Mouse (Mus musculus) CD4-positive, CD25-positive, alpha-beta regulatory T cell, adult 4 months (primary cell): ENCODE measurements around the gene Cep295. TPM values are rescaled to one million over a fixed set of nuclear protein-coding genes. Genes with fewer than 3 reads are reported as not detected.
A peak's percentile ranks its signal among the peaks of the same experiment; 100 is the strongest.
"Not testable (repeated sequence)": the region's sequence is repeated elsewhere in the genome, so short reads cannot be mapped to it uniquely, and the experiment has no call there.

ENCODE experiments used
- ATAC-seq: one replicate; pipeline ENCODE4 v1.8.0; 2017
- polyA plus RNA-seq, 2 experiments: library from polyadenylated mRNA; unstranded; fragments of 100-300 nt; shearing (Covaris generic); gene quantifications; one replicate each; pipeline ENCODE4 v1.2.1; 2017

Gene Cep295
- polyA plus RNA-seq, result 10 to 100 TPM; 24.5 to 25.9 TPM

DNA sequence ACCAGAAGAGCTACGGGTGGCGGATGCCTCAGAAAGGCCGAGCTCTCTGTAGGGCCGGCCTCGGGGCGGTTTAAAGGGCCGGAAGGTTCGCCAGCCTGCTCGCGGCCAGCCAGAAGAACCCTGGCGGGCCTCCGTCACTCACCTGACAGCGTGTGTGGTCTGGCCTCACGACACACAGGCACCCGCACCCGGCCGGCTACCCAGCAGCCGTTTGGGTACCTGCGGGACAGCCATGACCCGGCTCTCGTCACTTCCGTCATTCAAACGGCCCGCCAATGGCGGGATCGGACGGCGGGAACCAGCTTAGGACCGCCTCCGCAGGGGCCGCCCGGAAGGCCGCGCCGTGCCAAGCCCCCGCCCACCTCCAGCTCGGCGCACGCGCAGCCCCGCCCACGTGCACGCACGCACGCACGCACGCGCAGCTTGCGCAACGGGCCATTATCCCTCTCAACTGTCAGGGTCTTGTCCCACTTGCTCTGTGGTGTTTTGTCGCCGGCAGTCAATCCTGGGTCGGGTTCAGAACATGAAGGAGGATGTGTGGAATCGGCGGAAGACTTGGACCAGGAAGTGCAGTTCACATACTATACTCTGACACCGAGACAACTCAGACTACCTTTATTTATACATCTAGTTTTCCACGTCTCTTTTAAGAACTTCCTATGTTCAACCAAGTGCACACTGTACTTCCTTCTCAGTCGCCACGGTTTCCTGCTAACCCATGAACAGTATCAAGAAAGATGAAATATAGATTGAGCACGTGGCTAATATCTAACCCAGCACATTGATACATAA is at the start of gene Cep295:
Cep295 (minus strand) TSS at position 305 of the 792 bp plus-strand sequence.
- peak; percentile 98 for ATAC-seq

DNA sequence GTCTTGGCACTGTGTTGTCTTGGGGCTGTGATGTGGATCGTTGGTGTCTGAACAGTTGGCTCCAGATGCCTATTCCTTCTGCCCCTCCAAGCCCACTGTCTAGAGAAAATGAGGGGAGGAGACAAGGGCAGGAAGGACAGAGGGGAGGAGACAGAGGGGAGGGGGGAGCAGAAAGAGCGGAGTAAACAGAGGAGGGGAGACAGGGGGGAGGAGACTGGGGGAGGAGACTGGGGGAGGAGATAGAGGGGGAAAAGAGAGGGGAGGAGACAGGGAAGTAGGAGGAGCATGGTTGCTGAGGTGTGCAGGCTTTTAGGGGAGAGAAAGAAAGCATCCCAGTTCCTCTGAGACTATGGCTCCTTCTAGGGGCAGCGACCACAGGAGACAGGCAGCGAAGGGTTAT is 40.0 kb upstream of the Cep295 start:
- ATAC-seq, result no peak

DNA sequence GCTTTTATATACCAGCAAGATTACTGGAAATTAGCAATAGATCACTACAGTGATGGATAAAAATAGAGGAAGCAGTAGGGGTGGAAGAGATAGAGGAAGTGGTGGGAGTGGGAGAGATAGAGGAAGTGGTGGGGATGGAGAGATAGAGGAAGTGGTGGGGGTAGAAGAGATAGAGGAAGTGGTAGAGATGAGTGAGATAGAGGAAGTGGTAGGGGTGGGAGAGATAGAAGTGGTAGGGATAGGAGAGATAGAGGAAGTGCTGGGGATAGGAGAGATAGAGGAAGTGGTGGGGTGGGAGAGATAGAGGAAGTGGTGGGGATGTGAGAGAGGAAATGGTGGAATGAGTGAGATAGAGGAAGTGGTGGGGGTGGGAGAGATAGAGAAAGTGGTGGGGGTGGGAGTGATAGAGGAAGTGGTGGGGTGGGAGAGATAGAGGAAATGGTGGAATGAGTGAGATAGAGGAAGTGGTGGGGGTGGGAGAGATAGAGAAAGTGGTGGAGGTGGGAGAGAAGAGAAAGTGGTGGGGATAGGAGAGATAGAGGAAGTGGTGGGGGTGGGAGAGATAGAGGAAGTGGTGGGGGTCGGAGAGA is 37.9 kb upstream of the Cep295 start:
- no peak for ATAC-seq

DNA sequence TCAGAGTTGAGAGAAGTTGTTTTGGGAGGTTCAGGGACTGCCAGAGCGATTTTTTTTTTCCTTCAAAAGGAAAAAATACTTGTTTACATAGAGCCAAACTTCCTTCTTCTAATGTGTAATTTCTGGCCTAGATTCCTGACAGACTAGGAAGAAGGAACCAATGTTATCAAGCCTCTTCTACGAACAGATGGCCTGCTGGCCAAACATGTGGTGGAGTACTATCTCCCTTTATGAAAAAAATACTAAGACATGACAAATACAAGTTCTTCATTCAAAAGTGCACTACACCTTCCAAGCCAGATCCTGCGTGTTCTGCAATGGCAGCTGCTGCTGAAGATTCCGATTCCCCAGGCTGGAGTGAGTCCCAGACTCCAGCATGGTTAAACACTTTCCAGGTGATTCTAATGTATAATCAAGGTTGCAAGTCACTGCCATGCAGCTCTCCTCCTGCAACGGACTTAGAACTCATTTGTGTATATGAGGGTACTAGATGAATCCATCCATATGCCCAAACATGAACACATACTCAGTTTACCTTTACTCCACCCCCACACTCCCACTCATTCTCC is 29.6 kb upstream of the Cep295 start:
- no peak for ATAC-seq

DNA sequence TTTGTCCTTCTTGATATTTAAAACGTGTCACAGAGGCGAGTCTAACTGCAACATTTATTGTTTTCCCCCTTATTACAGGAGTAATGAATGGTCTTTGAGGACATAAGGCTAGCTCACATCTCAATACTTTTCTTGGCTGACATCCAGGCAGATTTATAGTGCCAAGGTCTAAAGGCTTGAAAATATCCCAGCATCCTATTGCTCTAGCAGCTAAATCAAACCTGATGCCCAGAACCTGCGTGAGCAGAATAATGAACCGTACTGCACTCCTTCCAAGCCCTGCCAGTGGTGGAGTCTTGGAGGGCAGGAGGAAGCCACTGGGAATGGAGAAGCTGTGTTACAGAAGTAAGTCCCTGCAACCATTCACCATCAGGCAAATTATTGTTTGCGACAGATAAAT is 26.7 kb upstream of the Cep295 start:
- no peak for ATAC-seq

DNA sequence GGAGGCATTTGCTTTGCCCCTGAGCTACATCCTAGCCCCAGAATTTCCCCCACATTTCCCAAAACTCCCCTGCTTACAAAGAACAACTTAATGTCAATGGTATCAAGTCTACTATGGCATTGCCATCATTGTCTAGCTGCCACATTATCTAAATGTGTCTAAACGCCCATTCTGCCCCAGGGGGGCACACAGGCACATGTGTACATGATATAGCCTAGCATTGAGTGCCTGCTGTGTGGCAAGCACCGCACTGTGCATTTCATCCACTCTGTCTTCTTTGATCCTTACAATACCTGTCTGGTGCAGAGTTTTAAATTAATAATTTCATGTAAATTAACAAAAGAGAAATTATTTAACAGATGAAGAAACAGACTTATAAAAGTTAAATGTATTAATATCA is 8.7 kb upstream of the Cep295 start:
- no peak for ATAC-seq

DNA sequence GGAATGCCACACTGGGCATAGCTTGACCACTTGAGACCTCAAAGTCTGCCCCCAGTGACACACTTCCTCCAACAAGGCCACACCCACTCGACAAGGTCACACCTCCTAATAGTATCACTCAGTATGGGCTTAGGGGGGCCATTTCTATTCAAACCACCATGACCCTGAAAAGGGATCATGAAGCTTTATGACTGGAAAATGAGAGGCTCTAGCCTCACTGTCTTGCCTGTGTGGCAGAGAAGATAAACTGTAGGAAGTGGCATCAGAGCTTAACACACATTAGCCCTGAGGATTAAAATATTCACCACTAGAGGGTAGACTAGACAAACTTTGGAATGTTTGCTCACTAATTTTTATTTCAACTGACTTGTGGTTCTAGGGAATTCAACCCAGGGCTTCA is 8.3 kb upstream of the Cep295 start:
- no peak for ATAC-seq

DNA sequence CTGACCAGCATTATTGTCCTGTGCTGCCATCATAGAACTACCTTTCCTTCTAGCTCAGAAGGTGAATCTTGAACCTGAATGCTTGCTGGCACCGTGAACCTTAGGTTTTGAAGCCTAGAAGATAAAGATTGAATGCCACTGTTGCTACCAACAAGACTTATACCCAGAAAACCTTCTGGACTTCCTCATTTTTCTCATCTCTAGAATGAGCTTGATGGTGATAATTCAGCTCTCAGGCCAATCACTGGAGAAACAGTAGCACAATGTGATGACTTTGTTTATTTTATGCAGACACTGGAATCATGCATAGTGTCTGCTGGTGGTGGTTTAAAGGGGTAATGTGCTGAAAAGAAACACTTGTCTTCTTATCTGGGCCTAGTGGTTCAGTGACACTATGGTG is 7.3 kb upstream of the Cep295 start:
- no peak for ATAC-seq

DNA sequence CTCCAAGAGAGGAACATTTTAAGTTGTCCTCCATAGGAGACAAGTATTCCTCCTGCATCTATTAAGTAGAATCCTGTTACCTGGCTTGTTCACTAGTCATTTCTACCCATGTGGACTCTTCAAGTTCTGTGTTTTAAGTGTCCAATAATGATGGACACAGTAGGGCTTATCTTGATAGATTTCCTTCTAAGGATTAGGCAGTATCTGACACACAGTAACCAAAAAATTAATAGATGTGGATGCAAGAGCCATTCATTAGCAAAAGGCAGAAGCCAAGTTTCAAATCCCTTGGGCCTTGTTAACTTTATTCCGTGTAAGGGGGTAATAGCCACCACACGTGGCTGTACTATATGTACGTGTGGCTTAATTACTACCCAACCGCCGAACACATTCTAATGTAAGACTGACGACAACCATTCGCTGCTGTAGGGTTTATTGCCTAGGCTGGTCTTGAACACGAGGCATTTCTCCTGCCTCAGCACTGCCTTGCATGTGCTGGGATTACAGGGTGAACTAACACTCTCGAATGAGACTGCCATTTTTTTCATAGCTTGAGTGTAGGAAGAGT is 588 bp downstream of the Cep295 start:
- no peak for ATAC-seq

DNA sequence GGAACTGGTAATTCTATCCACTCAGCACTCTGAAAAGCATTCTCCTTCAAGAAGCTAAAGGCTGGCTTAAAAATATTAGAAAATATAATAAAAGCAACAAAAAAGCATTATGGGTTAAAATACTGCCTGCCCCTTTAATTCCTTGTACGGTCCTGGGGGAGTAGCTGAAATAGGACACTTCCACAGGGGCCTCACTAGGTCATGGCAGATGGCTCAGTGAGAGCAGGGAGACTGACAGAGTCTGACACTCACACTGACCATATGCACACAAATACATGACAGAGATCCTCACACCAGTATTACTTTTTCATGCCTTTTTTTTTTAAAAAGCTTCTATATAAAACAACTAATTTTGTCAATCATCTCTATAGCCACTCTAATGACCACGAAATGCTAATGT is 7.7 kb downstream of the Cep295 start:
- no peak for ATAC-seq

DNA sequence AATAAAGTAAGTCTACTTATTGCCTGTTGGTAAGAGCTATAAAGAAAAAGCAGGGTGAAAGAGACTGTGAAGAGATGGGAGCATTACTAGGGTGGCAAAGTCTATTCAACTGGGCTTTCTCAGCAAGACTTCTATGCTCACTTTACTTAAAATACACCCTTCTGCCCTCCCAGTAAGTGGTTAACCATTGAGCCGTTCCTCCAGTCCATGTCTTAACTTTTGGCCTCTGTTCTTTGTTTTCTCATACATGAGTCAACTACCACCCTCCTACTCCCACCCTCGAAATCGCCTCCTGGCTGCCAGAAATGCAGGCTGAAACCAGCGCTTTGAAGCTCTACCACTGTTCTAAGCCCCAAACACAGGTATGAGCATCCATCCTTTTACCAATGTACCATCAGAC is 19.8 kb downstream of the Cep295 start:
- ATAC-seq, result no peak

DNA sequence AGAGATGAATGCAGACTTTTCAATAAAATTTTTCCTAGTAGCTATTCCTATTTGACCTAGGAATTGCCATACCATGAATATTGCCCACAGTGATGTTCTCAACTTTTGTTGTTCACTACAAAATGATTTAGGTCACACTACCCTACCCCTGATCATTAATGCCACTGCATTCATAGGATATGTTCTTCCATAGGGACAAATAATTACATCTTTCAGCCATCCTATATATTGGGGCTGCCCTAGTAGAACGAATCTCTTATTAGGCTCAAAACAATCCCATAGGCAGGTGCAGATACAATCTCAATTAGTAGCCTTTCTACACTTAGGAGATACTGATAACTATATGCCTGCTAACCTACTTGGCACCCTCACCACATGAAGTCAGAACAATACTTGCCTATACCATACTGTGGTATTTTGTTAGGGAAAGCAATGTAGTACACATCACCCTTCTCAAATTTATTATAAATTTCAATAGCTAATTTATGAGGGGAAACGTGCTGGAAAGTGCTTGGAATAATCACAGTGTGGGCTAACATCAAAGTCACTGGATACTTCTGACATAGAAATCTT is 39.3 kb downstream of the Cep295 start:
- no peak for ATAC-seq

DNA sequence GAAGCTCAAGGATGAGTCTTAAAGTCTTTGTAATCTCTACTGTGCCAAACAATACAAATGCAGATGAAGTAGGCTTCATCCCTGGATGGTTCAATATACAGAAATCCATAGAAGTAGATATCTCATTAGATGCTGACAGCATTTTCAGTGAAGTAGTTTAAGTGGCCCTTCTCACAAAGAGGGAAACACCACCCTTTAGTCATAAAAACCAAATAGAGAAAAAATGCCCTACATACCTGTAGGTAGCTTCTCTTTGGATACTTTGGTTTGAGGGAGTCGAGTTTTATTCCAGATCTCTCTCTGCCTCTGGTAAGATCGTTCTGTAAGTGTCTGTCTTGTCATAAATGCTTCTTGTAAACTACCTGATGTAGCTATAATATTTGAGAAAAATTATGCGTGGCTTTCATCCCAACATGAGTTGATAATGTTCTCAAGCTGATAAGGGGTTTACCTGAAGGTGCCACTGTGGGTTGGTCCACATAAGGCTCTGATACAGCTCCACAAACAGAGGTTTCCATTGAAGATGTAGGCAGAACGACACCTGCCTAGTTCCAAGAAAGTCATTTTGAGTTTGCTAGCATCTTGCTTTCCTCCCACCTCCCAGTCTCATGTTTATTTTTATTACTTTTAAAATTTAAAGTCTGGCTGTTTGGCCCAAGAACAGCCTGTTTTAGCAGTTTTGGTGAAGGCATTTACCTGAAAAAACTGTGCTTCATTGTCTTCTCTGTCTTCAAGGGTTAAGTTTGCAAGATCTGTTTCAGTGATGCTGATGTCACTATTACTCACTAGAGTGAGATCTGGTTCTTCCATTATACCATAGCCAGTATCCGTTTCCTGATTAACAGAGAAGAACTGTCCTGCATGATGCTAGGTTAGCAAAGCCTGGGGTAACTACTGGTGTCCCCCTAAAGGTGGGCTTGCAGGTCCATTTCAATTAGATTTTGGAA is 40.1 kb downstream of the Cep295 start:
- ATAC-seq, result no peak

DNA sequence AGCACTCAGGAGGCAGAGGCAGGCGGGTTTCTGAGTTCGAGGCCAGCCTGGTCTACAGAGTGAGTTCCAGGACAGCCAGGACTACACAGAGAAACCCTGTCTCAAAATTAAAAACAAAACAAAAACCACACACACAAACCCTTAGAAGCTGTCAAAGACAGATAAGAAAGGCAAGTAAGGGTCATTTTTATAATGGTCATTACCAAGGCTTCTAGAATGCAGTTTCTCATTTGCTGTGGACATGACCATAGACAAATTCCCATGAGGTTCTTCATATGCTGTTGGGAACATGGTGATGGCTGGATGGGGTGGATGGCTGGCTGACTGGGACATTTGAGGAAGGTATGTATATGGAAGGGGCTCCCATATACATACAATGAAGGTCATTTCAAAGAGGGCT is 41.3 kb downstream of the Cep295 start:
- not testable (repeated sequence) for ATAC-seq

DNA sequence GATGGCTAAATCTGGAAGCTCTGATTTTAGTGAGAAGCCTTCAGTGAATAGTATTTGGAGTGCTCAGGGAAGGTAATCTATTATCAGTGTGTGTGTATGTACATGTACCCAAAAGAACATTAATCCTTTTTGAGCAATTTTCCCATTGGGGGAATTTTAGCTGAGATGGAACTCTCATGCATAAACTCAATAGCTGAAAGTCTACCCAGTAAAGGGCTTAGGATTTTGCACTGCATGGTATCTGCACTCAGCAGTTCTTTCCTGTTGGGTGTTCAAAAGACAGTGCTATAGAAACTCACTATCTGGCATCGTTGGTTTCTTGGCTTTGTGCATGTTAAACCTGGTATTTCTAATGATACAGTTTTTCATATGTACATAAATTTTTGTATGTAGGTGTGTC is 43.0 kb downstream of the Cep295 start:
- ATAC-seq, result no peak

DNA sequence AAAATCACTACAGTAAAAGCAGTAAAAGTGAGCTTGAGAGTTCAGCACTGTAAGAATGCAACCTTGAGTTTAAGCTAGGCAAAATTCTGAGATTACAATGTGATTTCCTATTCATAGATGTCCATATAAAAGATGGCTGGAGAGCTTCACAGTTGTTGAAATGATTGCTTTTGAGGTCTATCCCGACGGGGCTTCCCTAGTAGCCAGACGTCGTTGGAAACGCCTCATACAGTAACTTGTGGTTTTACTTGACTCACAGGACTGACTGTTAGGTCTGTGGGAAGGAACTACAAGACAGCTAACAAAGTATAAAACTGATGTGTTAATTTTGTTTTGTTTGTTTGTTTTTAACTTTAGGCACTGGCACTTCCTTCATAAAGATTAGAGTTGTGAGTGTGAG is 44.0 kb downstream of the Cep295 start:
- no peak for ATAC-seq

DNA sequence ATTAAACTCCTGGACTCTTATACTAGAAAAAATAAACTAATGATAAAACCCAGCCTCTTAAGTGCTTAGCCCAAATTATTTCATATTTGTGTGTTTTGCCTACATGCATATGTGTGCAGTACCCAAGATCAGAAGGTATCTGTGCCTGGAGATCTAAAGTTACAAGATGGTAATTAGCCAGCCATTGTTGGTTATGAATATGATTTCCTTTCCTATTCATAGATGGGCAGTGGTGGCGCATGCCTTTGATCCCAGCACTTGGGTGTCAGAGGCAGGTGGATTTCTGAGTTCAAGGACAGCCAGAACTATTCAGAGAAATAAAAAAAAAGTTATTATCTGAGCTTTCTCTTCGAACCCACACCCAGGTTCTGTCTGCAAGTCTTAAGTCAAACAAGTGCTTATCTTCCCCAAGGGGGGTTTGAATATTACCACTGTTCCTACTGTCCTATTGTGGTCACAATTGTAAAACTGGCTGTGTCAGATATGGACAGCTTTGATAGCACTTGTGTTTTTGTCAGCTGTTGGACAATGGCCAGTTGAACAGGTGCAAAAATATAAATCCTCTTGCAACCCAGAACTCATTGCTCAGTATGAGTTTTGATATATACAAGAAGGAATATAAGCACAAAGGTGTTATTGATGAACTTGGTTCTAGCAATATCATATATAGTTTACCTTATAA is 45.4 kb downstream of the Cep295 start:
- no peak for ATAC-seq

DNA sequence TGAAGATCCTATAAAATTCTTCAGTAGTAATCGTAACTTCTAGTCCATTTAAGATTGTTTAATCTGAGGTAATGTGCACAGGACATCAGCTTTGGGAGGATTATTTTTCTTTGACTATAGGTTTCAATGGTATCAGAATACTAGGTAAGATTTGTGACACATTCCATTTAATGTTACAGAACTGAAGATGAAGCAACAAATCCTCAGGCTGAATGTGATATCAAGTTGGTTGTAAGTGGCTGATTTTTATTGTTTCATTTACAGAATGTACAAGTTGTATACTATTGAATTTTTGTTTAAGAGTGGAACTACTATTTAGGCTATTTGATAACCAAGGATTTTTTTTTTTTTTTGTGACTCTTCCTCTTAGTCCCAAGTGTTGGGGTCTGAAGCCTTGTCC is 47.4 kb downstream of the Cep295 start:
- ATAC-seq, result no peak

DNA sequence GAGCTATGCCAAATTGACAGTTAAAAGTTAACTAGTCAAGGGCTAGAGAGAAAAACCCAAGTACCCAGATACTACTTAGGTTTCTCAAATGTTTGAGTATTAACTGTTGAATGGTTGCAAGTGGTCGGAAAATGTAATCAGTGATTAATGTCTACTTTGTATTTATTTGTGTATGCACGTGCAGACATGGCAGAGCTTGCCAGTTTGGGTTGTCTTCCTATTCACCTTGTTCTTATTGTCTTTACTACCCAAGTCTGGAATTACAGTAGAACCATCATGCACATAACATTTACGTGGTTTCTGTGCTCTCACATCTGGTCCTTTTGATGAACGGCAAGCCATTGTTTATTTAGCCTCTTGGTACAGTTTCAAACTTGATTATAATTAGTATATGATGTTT is 48.2 kb downstream of the Cep295 start:
- ATAC-seq, result no peak

DNA sequence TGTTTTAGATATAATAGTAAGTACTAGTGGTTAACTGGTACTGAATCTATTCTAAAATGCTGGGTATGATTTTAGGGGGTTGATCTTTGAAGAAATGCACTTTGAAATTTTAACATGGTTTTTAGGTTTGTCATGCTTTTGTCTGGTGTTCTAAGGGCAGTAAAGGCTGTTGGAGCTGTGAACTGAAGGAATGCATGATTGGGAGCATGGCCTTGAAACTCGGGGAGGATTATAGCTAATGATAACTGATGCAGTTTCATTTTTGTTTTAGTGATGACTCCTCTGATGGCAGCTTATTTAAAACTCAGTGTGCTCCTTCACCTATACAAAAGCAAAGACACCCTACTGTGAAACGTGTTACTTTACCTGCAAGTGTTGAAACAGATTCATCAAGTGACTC is 49.3 kb downstream of the Cep295 start:
- ATAC-seq, result no peak

DNA sequence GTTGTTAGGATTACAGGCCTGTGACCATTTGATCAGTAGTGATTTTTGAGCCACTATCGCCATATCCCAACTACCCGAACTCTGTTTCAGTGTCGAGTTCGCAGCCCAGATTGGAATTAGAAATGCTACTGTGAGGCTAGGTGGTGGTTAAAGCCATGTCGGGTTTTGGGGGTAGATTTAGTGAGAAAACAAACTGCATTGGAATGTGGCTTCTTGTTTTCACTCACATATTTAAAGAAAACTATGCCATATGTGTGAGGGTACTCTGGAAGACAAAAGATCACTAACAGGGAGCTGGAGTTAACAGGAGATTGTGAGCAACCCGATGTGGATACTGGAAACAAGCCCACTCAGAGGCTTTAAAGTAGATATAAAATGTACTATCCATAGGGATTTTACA is 50.3 kb downstream of the Cep295 start:
- no peak for ATAC-seq
